Mouse (Mus musculus) liver, embryonic 14.5 days (tissue): ENCODE measurements around the gene Cacna1d. TPM values are rescaled to one million over a fixed set of nuclear protein-coding genes. Genes with fewer than 3 reads are reported as not detected.

Source experiments
- ATAC-seq: fragments of 200-750 bp; cut with Nextera tagmentation; 2 replicates; pipeline ENCODE4 v1.8.0; 2017; ENCODE audit warnings: moderate number of reproducible peaks, mild to moderate bottlenecking, moderate library complexity; ENCODE audit not compliant: insufficient read depth
- DNase-seq, 3 experiments: peaks; one replicate each; pipeline ENCODE4 v3.0.0-alpha.2; 2012 to 2013; ENCODE audit warnings: low read depth in 3 of 3, low spot score in 3 of 3
- H3K27ac ChIP-seq: fragments of 300-500 bp; sonication (generic); 2 replicates; pipeline ENCODE4 v1.5.1; 2014; ENCODE audit warnings: moderate library complexity, mild to moderate bottlenecking, control low read depth, inconsistent platforms
- H3K27me3 ChIP-seq: fragments of 300-500 bp; sonication (generic); 2 replicates; pipeline ENCODE4 v1.6.1; 2014; ENCODE audit warnings: mild to moderate bottlenecking, low read length, moderate library complexity; ENCODE audit not compliant: control insufficient read depth, insufficient read depth
- H3K36me3 ChIP-seq: fragments of 300-500 bp; sonication (generic); replicated peaks from 2 replicates; pipeline ENCODE4 v1.6.1; 2014; ENCODE audit warnings: low read depth; ENCODE audit not compliant: control insufficient read depth, insufficient read depth
- H3K4me1 ChIP-seq, 2 experiments: fragments of 200-500 bp in 1 of 2; fragments of 300-500 bp in 1 of 2; sonication (generic) in 1 of 2; replicated peaks; 2 replicates each; pipeline ENCODE4 v1.6.1; 2012 to 2014; ENCODE audit warnings: antibody characterized with exemption in 1 of 2, inconsistent platforms in 1 of 2, low read length in 1 of 2; ENCODE audit not compliant: control insufficient read depth in 2 of 2, insufficient read depth in 2 of 2
- H3K4me2 ChIP-seq: fragments of 300-500 bp; sonication (generic); 2 replicates; pipeline ENCODE4 v1.6.1; 2014; ENCODE audit warnings: low read depth, mild to moderate bottlenecking, control low read depth, moderate library complexity
- H3K4me3 ChIP-seq, 2 experiments: fragments of 200-500 bp in 1 of 2; fragments of 300-500 bp in 1 of 2; sonication (generic) in 1 of 2; 2 replicates each; pipeline ENCODE4 v1.5.1; 2012 to 2014; ENCODE audit warnings: low read depth in 2 of 2, low read length in 2 of 2, mild to moderate bottlenecking in 2 of 2, control low read depth in 1 of 2, inconsistent platforms in 1 of 2, moderate library complexity in 1 of 2; ENCODE audit not compliant: insufficient read depth in 1 of 2
- H3K9ac ChIP-seq: fragments of 300-500 bp; sonication (generic); replicated peaks from 2 replicates; pipeline ENCODE4 v1.6.1; 2014; ENCODE audit warnings: mild to moderate bottlenecking, control low read depth, moderate library complexity
- H3K9me3 ChIP-seq: fragments of 300-500 bp; sonication (generic); 2 replicates; pipeline ENCODE4 v1.6.1; 2016; ENCODE audit warnings: low read length, mixed read lengths; ENCODE audit not compliant: control insufficient read depth
- CTCF ChIP-seq: IDR thresholded peaks from 2 replicates; pipeline ENCODE4 v1.5.1; 2016; ENCODE audit warnings: antibody characterized with exemption, low read depth, control low read depth
- EP300 ChIP-seq: IDR thresholded peaks from 2 replicates; pipeline ENCODE4 v1.6.1; 2016; ENCODE audit warnings: antibody characterized with exemption, low read depth
- WGBS: fragments of 180-500 bp; shearing (Covaris S2); extraction: QIAGEN DNeasy Blood & Tissue Kit; methylation state at CpG from one replicate; pipeline ENCODE4 v1.1.7; 2014; ENCODE audit not compliant: insufficient replicate concordance; 5-methylcytosine and 5-hydroxymethylcytosine counted together
- polyA plus RNA-seq, 2 experiments: library from polyadenylated mRNA; depleted of rRNA in 1 of 2; stranded (reverse) in 1 of 2; unstranded in 1 of 2; fragments of >200 nt; fragmentation: Nextera tagmentation in 1 of 2; extraction: Ambion mirVana in 1 of 2; gene quantifications; 2 replicates each; pipeline versions ENCODE4 v1.2.1 to v1.2.3; 2012 to 2014

Cacna1d gene
- polyA plus RNA-seq, 2 experiments: 0.17 TPM

- no peak overlapping the region for H3K9ac ChIP-seq
- H3K4me2 ChIP-seq: no peak overlapping the region
- no peaks in the 10 kb centered on the region for H3K4me1 ChIP-seq
- no peaks in the 10 kb centered on the region for H3K9me3 ChIP-seq
- DNase-seq: no peak
- ATAC-seq: no peak
- H3K36me3 ChIP-seq: no peaks in the 10 kb centered on the region
- no peaks in the 10 kb centered on the region for H3K27me3 ChIP-seq
- 62% methylated on average over 5 of the region's 5 CpGs for WGBS
- no peak overlapping the region for H3K27ac ChIP-seq
- TF ChIP-seq EP300 (no peak), CTCF (no peak)
- H3K4me3 ChIP-seq: no peak overlapping the region
Observed at GRCm38 (mm10) chr14:30225161-30225560, 266.1 kb downstream of the Cacna1d start.

- no peak overlapping the region for H3K9ac ChIP-seq
- ATAC-seq: no peak
- H3K9me3 ChIP-seq: no peaks in the 10 kb centered on the region
- no peak overlapping the region for H3K27ac ChIP-seq
- H3K4me1 ChIP-seq: no peaks in the 10 kb centered on the region
- no peak overlapping the region for H3K4me2 ChIP-seq
- 59% methylated on average over 6 of the region's 6 CpGs for WGBS
- H3K27me3 ChIP-seq: no peaks in the 10 kb centered on the region
- no peak for DNase-seq
- no peaks in the 10 kb centered on the region for H3K36me3 ChIP-seq
- TF ChIP-seq EP300: no peak
- TF ChIP-seq CTCF: no peak
- no peak overlapping the region for H3K4me3 ChIP-seq
Observed at GRCm38 (mm10) chr14:30222101-30222500, 269.2 kb downstream of the Cacna1d start.

- no peaks in the 10 kb centered on the region for H3K27me3 ChIP-seq
- WGBS: 69% methylated on average over 4 of the region's 4 CpGs
- no peak for DNase-seq
- H3K36me3 ChIP-seq: no peaks in the 10 kb centered on the region
- H3K4me1 ChIP-seq: no peaks in the 10 kb centered on the region
- no peak overlapping the region for H3K4me3 ChIP-seq
- H3K9ac ChIP-seq: no peak overlapping the region
- H3K27ac ChIP-seq: no peak overlapping the region
- TF ChIP-seq CTCF: no peak
- TF ChIP-seq EP300: no peak
- no peak for ATAC-seq
- no peak overlapping the region for H3K4me2 ChIP-seq
- no peaks in the 10 kb centered on the region for H3K9me3 ChIP-seq
Observed at GRCm38 (mm10) chr14:30219851-30220250, 271.4 kb downstream of the Cacna1d start.

GRCm38 (mm10) chr14:30218114-30218513 lies 273.1 kb downstream of the Cacna1d start:
- Histone ChIP-seq H3K27ac (no peak overlapping the region), H3K36me3 (no peaks in the 10 kb centered on the region), H3K9me3 (no peaks in the 10 kb centered on the region), H3K4me2 (no peak overlapping the region), H3K27me3 (no peaks in the 10 kb centered on the region), H3K9ac (no peak overlapping the region), H3K4me3 (no peak overlapping the region), H3K4me1 (no peaks in the 10 kb centered on the region)
- WGBS: 75% methylated on average over 3 of the region's 3 CpGs
- no peak for ATAC-seq
- TF ChIP-seq EP300: no peak
- no peak for TF ChIP-seq CTCF
- no peak for DNase-seq

GRCm38 (mm10) chr14:30217124-30217523 lies 274.1 kb downstream of the Cacna1d start:
- no peak for ATAC-seq
- H3K4me1 ChIP-seq: no peaks in the 10 kb centered on the region
- no peak for TF ChIP-seq EP300
- no peak for TF ChIP-seq CTCF

More at GRCm38 (mm10) chr14:30217124-30217523, 274.1 kb downstream of the Cacna1d start:
- H3K27ac ChIP-seq: no peak overlapping the region
- no peak for DNase-seq
- no peak overlapping the region for H3K9ac ChIP-seq
- no peaks in the 10 kb centered on the region for H3K9me3 ChIP-seq
- H3K27me3 ChIP-seq: no peaks in the 10 kb centered on the region
- H3K4me2 ChIP-seq: no peak overlapping the region
- no peaks in the 10 kb centered on the region for H3K36me3 ChIP-seq
- 43% methylated on average over 2 of the region's 2 CpGs for WGBS
- no peak overlapping the region for H3K4me3 ChIP-seq
